Mouse (Mus musculus) bone marrow macrophage, adult 2 months (primary cell): ENCODE data around the gene Tll2. TPM values are rescaled to one million over a fixed set of nuclear protein-coding genes. Genes with fewer than 3 reads are reported as not detected.

Experiments used
- H3K27ac ChIP-seq: 2 replicates; pipeline ENCODE4 v1.5.1; 2012; ENCODE audit warnings: low read depth, low read length; ENCODE audit not compliant: insufficient read depth
- H3K4me1 ChIP-seq: 2 replicates; pipeline ENCODE4 v1.6.1; 2012; ENCODE audit warnings: low read length; ENCODE audit not compliant: control insufficient read depth, insufficient read depth
- H3K4me3 ChIP-seq: 2 replicates; pipeline ENCODE4 v1.5.1; 2012; ENCODE audit warnings: mild to moderate bottlenecking, low read length, moderate library complexity; ENCODE audit not compliant: insufficient read depth
- CTCF ChIP-seq: IDR thresholded peaks from 2 replicates; pipeline ENCODE4 v1.5.1; 2012; ENCODE audit warnings: low read depth, mild to moderate bottlenecking, low read length, moderate library complexity
- POLR2A ChIP-seq: IDR thresholded peaks from 2 replicates; pipeline ENCODE4 v1.6.1; 2012; ENCODE audit warnings: mild to moderate bottlenecking, low read depth, low read length, borderline replicate concordance
- polyA plus RNA-seq: library from polyadenylated mRNA; stranded (reverse); fragments of >200 nt; gene quantifications from 2 replicates; pipeline ENCODE4 v1.2.4, GENCODE M21; 2012; ENCODE audit not compliant: missing spikeins, insufficient read depth, insufficient read length

Tll2 gene
- polyA plus RNA-seq, 1 experiment: not detected

GRCm38 (mm10) chr19:41054702-41055101 is 151.9 kb downstream of the Tll2 start:
- no peak overlapping the region for H3K27ac ChIP-seq
- peaks cover 23% of the 10 kb centered on the region for H3K4me1 ChIP-seq
- no peak for TF ChIP-seq POLR2A
- TF ChIP-seq CTCF: no peak
- H3K4me3 ChIP-seq: no peak overlapping the region

GRCm38 (mm10) chr19:41053530-41053929 is 153.1 kb downstream of the Tll2 start:
- Histone ChIP-seq H3K4me3 (no peak overlapping the region), H3K27ac (no peak overlapping the region), H3K4me1 (peaks cover 23% of the 10 kb centered on the region)
- no peak for TF ChIP-seq POLR2A
- peak; percentile 78 for TF ChIP-seq CTCF

- no peak overlapping the region for H3K4me3 ChIP-seq
- TF ChIP-seq CTCF (no peak), POLR2A (no peak)
- H3K4me1 ChIP-seq: peaks cover 15% of the 10 kb centered on the region
- no peak overlapping the region for H3K27ac ChIP-seq
Measured at GRCm38 (mm10) chr19:41052247-41052646, 154.4 kb downstream of the Tll2 start.

- no peak for TF ChIP-seq CTCF
- no peak for TF ChIP-seq POLR2A
- H3K4me3 ChIP-seq: no peak overlapping the region
- peaks cover 11% of the 10 kb centered on the region for H3K4me1 ChIP-seq
- no peak overlapping the region for H3K27ac ChIP-seq
Measured at GRCm38 (mm10) chr19:41051714-41052113, 154.9 kb downstream of the Tll2 start.

GRCm38 (mm10) chr19:41048187-41048559 is 158.5 kb downstream of the Tll2 start:
- Histone ChIP-seq H3K4me3 (no peak overlapping the region), H3K4me1 (peaks cover 3% of the 10 kb centered on the region), H3K27ac (no peak overlapping the region)
- TF ChIP-seq CTCF (no peak), POLR2A (no peak)

- Histone ChIP-seq H3K27ac (no peak overlapping the region), H3K4me1 (peaks cover 3% of the 10 kb centered on the region), H3K4me3 (no peak overlapping the region)
- TF ChIP-seq POLR2A: no peak
- TF ChIP-seq CTCF: no peak
Measured at GRCm38 (mm10) chr19:41047437-41048186, 159.0 kb downstream of the Tll2 start.

- TF ChIP-seq CTCF (no peak), POLR2A (no peak)
- no peaks in the 10 kb centered on the region for H3K4me1 ChIP-seq
- H3K4me3 ChIP-seq: no peak overlapping the region
- H3K27ac ChIP-seq: no peak overlapping the region
Measured at GRCm38 (mm10) chr19:41045091-41045770, 161.4 kb downstream of the Tll2 start.

- no peak for TF ChIP-seq POLR2A
- no peak for TF ChIP-seq CTCF
- H3K27ac ChIP-seq: no peak overlapping the region
- no peak overlapping the region for H3K4me3 ChIP-seq
- H3K4me1 ChIP-seq: peaks cover 8% of the 10 kb centered on the region
Measured at GRCm38 (mm10) chr19:41039110-41039509, 167.5 kb downstream of the Tll2 start.

- no peak for TF ChIP-seq CTCF
- TF ChIP-seq POLR2A: no peak
- H3K4me1 ChIP-seq: peaks cover 10% of the 10 kb centered on the region
- no peak overlapping the region for H3K4me3 ChIP-seq
- peak overlapping the region; percentile 13; the same call in 1 of the 2 replicates for H3K27ac ChIP-seq
Measured at GRCm38 (mm10) chr19:41035809-41036551, 170.7 kb downstream of the Tll2 start.

Other genes starting within 250 kb of the Tll2 start
- gene Blnk, start 212.3 kb downstream of the Tll2 start, polyA plus RNA-seq: 95.2 and 101 TPM in 2 replicates
- gene Dntt, start 177.6 kb downstream of the Tll2 start, polyA plus RNA-seq: not detected in 2 replicates
- not detected in 2 replicates for gene Opalin, start 129.7 kb downstream of the Tll2 start, polyA plus RNA-seq
- 144 and 151 TPM in 2 replicates for gene Tm9sf3, start 57.2 kb upstream of the Tll2 start, polyA plus RNA-seq
- 312 and 343 TPM in 2 replicates for gene Pik3ap1, start 178.3 kb upstream of the Tll2 start, polyA plus RNA-seq